Mouse (Mus musculus): ENCODE results near the gene Gm32742. TPM values are rescaled to one million over a fixed set of nuclear protein-coding genes. Genes with fewer than 3 reads are reported as not detected.

The Gm32742 gene
- polyA plus RNA-seq, 1 experiment, result 0.93 TPM

DNA sequence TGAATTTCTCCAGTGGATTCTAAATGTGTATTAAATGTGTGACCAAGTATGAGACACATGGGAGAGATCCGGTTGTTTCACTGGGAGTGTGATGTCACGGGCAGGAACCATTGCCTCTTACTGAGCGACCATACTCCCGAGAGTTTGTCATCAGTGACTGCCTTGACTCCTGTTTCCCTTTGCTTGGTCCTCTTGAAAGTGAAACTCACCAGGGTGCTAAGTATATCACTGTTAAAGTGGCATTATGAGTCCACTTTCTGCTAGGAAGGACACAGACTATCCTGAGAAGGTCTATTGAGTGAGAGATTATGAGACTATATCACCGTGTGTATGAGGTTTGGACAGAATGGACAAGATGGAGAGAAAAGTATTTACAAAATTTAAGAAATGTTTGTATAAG is 83.7 kb downstream of the Gm32742 start:
- Histone ChIP-seq H3K27ac (ENCODE audit: control insufficient read depth, insufficient read depth, low read length) (no peak overlapping the region), H3K4me3 (ENCODE audit: control insufficient read depth, insufficient read depth, low read length) (no peak overlapping the region), H3K27me3 (ENCODE audit: control insufficient read depth, insufficient read depth, low read length) (no peaks in the 10 kb centered on the region), H3K4me1 (replicated peaks; ENCODE audit: control insufficient read depth, insufficient read depth, low read length) (peaks cover 5% of the 10 kb centered on the region), H3K36me3 (ENCODE audit: control insufficient read depth, insufficient read depth, low read length) (no peaks in the 10 kb centered on the region)
- WGBS, result 93% methylated on average over 5 of the region's 5 CpGs
- TF ChIP-seq POLR2A (IDR thresholded peaks at IDR 0.05; ENCODE audit: control insufficient read depth, extremely low read depth, insufficient read depth, low read length, poor library complexity), result no peak
- TF ChIP-seq CTCF (IDR thresholded peaks at IDR 0.05; ENCODE audit: borderline replicate concordance, control insufficient read depth, extremely low read depth, insufficient read depth, low read length, poor library complexity), result no peak
- DNase-seq, result no peak

Other genes starting within 250 kb of the Gm32742 start
- 30.5 and 34.6 TPM in 2 replicates for gene Sik2, start 156.4 kb downstream of the Gm32742 start, polyA plus RNA-seq (2012; rRNA removed)
- not detected in 2 replicates for gene Btg4, start 104.6 kb downstream of the Gm32742 start, polyA plus RNA-seq (2012; rRNA removed)
- gene Layn, start 88.4 kb downstream of the Gm32742 start, polyA plus RNA-seq (2012; rRNA removed), result 0.54 and 1.1 TPM in 2 replicates
- gene 4833427G06Rik, start 63.4 kb downstream of the Gm32742 start, polyA plus RNA-seq (2012; rRNA removed), result not detected in 2 replicates
- 15.0 and 18.5 TPM in 2 replicates for gene Pou2af1, start 48.2 kb upstream of the Gm32742 start, polyA plus RNA-seq (2012; rRNA removed)
- 2.2 and 2.7 TPM in 2 replicates for gene Colca2, start 113.1 kb upstream of the Gm32742 start, polyA plus RNA-seq (2012; rRNA removed)
- gene 1810046K07Rik, start 163.4 kb upstream of the Gm32742 start, polyA plus RNA-seq (2012; rRNA removed), result 3.7 and 5.1 TPM in 2 replicates

Measured in thymus, adult 2 months (tissue).